In the genomic region with DNA sequence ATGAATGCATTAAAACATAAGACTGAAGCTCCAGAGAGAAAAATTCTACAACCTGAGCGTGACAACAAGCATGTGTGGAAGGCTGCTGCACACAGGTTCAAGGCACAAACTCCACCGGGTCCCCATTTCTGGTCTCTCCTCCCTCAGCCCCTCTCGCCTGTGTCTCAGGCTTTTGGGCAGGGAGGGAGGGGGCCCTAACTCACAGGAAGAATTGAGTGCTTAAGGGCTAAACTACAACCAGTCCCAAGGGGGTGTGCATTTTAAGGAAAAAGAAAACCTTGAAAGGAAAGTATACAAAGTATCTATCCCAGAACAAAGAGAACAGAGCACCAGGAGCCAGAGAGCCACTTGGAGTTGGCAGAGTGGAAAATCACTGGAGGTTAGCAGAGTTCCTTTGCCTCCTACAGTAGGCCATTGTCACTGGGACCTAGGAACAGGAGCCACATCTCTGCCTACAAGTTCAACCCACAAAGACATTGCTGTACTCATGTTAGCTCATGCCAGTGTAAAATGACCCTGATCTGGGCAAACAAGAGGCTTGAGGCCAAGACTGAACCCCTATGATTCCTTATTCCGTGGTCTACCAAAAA, we compare ENCODE assay signal across 18 mouse cellular contexts.
DNase-seq lines count a peak whose midpoint lies in the region; ATAC-seq and TF ChIP-seq lines count a peak whose summit lies in the region.
"Had no signal": no experiment of that assay in that cellular context is flagged by ENCODE, and none has a peak within 500 bp of the region (broad histone marks: within the 10 kb centered on the region; RNA-seq: fewer than 3 reads in every experiment).

No protein-coding gene starts in this region.

- no peaks in the 10 kb centered on the region for H3K27me3 ChIP-seq in intestine, embryonic 14.5 days (replicated peaks; ENCODE audit: control insufficient read depth, insufficient read depth, low read length)
- H3K27me3 ChIP-seq in intestine, embryonic 15.5 days (replicated peaks) = no peaks in the 10 kb centered on the region
- H3K27me3 ChIP-seq in testis, adult 2 months (ENCODE audit: control insufficient read depth, insufficient read depth, low read length) = no peaks in the 10 kb centered on the region
- no peaks in the 10 kb centered on the region for H3K27me3 ChIP-seq in hindbrain, embryonic 16.5 days (replicated peaks; ENCODE audit: control insufficient read depth, insufficient read depth, low read length)
- H3K27me3 ChIP-seq: embryonic facial prominence, embryonic 12.5 days; limb, embryonic 12.5 days; liver, embryonic 15.5 days had no signal

- no peaks in the 10 kb centered on the region for H3K9me3 ChIP-seq in intestine, embryonic 14.5 days (ENCODE audit: control insufficient read depth, low read length)
- no peaks in the 10 kb centered on the region for H3K9me3 ChIP-seq in intestine, embryonic 15.5 days
- no peaks in the 10 kb centered on the region; the same call in 1 of the 2 replicates for H3K9me3 ChIP-seq in hindbrain, embryonic 16.5 days (ENCODE audit: control insufficient read depth, low read length)
- H3K9me3 ChIP-seq: embryonic facial prominence, embryonic 12.5 days; limb, embryonic 12.5 days; liver, embryonic 15.5 days had no signal

- H3K4me3 ChIP-seq in intestine, embryonic 14.5 days (ENCODE audit: low read depth, low read length) = no peak overlapping the region
- H3K4me3 ChIP-seq in intestine, embryonic 15.5 days (replicated peaks) = no peak overlapping the region
- no peak overlapping the region for H3K4me3 ChIP-seq in testis, adult 2 months (ENCODE audit: control insufficient read depth, low read depth, low read length)
- no peak overlapping the region for H3K4me3 ChIP-seq in hindbrain, embryonic 16.5 days (ENCODE audit: low read length)
- H3K4me3 ChIP-seq: embryonic facial prominence, embryonic 12.5 days; heart, adult 2 months; limb, embryonic 12.5 days; liver, embryonic 15.5 days had no signal

- no peak overlapping the region for H3K27ac ChIP-seq in intestine, embryonic 14.5 days (ENCODE audit: low read depth)
- no peak overlapping the region for H3K27ac ChIP-seq in intestine, embryonic 15.5 days
- peak overlapping the region; percentile 33 for H3K27ac ChIP-seq in testis, adult 2 months (ENCODE audit: control insufficient read depth, insufficient read depth, low read depth, low read length)
- peak overlapping the region; percentile 21 for H3K27ac ChIP-seq in hindbrain, embryonic 16.5 days (ENCODE audit: low read depth, low read length)
- H3K27ac ChIP-seq: embryonic facial prominence, embryonic 12.5 days; heart, adult 2 months; limb, embryonic 12.5 days; liver, embryonic 15.5 days had no signal

- H3K9ac ChIP-seq in intestine, embryonic 14.5 days (ENCODE audit: low read length) = no peak overlapping the region
- H3K9ac ChIP-seq in intestine, embryonic 15.5 days = no peak overlapping the region
- H3K9ac ChIP-seq in hindbrain, embryonic 16.5 days (ENCODE audit: low read depth, low read length) = no peak overlapping the region
- H3K9ac ChIP-seq: embryonic facial prominence, embryonic 12.5 days; limb, embryonic 12.5 days; liver, embryonic 15.5 days had no signal

- 81% methylated on average over 4 of the region's 4 CpGs for WGBS in intestine, embryonic 14.5 days
- 88% methylated on average over 4 of the region's 4 CpGs for WGBS in intestine, embryonic 15.5 days
- whole genome bisulfite sequencing in hindbrain, embryonic 16.5 days = 77% methylated on average over 4 of the region's 4 CpGs

- no peak for ATAC-seq in intestine, embryonic 14.5 days (replicated peaks; ENCODE audit: low FRiP score, low TSS enrichment, low read depth)
- no peak for ATAC-seq in intestine, embryonic 15.5 days
- 0 out of 2 replicates have a peak, but pooled peaks have one; percentile 32 for ATAC-seq in hindbrain, embryonic 16.5 days
- ATAC-seq: CD4-positive, CD25-positive, alpha-beta regulatory T cell, adult 4 months had no signal

- no peak overlapping the region for H3K4me2 ChIP-seq in intestine, embryonic 14.5 days (ENCODE audit: low read length)
- H3K4me2 ChIP-seq in intestine, embryonic 15.5 days (replicated peaks) = no peak overlapping the region
- H3K4me2 ChIP-seq in hindbrain, embryonic 16.5 days (ENCODE audit: low read length) = no peak overlapping the region
- H3K4me2 ChIP-seq: embryonic facial prominence, embryonic 12.5 days; limb, embryonic 12.5 days; liver, embryonic 15.5 days had no signal

- H3K4me1 ChIP-seq in intestine, embryonic 14.5 days (replicated peaks; ENCODE audit: control insufficient read depth, insufficient read depth, low read length) = no peaks in the 10 kb centered on the region
- no peaks in the 10 kb centered on the region for H3K4me1 ChIP-seq in intestine, embryonic 15.5 days (replicated peaks)
- no peaks in the 10 kb centered on the region for H3K4me1 ChIP-seq in testis, adult 2 months (ENCODE audit: control insufficient read depth, insufficient read depth, low read length)
- no peaks in the 10 kb centered on the region for H3K4me1 ChIP-seq in hindbrain, embryonic 16.5 days (ENCODE audit: control insufficient read depth, insufficient read depth, low read depth, low read length)
- H3K4me1 ChIP-seq: embryonic facial prominence, embryonic 12.5 days; limb, embryonic 12.5 days; liver, embryonic 15.5 days had no signal

- peak; percentile 18 for DNase-seq in intestine, embryonic 14.5 days (ENCODE audit: low spot score)
- DNase-seq in testis, postnatal 10 days (ENCODE audit: low spot score) = no peak
- DNase-seq in frontal cortex, postnatal 14 days (ENCODE audit: low spot score in 2 of 2) = no peak
- no peak for DNase-seq in right cerebral cortex, postnatal 25 days
- DNase-seq: cerebellum, adult 11 months; cerebellum, postnatal 25 days; heart, adult 2 months; heart, postnatal 14 days; kidney, adult 2 months; right cerebral cortex, postnatal 4 days; thymus, postnatal 14 days had no signal

- no peaks in the 10 kb centered on the region for H3K36me3 ChIP-seq in intestine, embryonic 14.5 days (ENCODE audit: control insufficient read depth, insufficient read depth, low read length)
- no peaks in the 10 kb centered on the region for H3K36me3 ChIP-seq in intestine, embryonic 15.5 days
- H3K36me3 ChIP-seq in testis, adult 2 months (ENCODE audit: control insufficient read depth, insufficient read depth, low read length) = no peaks in the 10 kb centered on the region
- H3K36me3 ChIP-seq in hindbrain, embryonic 16.5 days (ENCODE audit: control insufficient read depth, insufficient read depth, low read length) = no peaks in the 10 kb centered on the region
- H3K36me3 ChIP-seq: embryonic facial prominence, embryonic 12.5 days; limb, embryonic 12.5 days; liver, embryonic 15.5 days had no signal

- no peak for TF ChIP-seq POLR2A in testis, adult 2 months (IDR thresholded peaks at IDR 0.05; ENCODE audit: control insufficient read depth, low read depth, low read length)

- no peak for TF ChIP-seq CTCF in testis, adult 2 months (IDR thresholded peaks at IDR 0.05; ENCODE audit: control insufficient read depth, insufficient read depth, insufficient replicate concordance, low read depth, low read length)

Comparison
In these comparisons a context has a peak if more than half of its experiments do, and no peak if none do; other contexts are left out.
1. H3K27ac ChIP-seq: peak in testis, adult 2 months (single experiment) and hindbrain, embryonic 16.5 days (single experiment); none in intestine, embryonic 14.5 days (single experiment) and intestine, embryonic 15.5 days (single experiment).